Mouse (Mus musculus): ENCODE results near the gene Sf3b1.

DNA sequence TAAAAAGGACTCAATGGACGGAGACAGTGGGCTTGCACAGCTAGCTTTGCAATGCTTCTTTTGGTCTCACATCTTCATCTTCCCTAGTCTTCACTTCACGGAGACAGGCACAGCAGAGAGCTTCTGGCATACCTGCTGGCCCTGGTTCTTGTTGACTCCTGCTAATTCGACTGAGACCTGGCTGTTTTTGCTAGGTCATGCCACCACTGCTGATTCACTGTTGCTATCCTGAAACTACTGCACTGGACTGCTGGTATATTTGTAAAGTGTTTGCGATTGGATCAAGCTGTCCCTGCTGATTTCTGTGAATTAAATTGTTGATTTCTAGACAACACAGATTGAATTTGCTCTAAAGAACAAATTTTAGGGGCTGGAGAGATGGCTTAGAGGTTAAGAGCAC, 14.4 kb upstream of the Sf3b1 start:
- TF ChIP-seq POLR2A (IDR thresholded peaks at IDR 0.05; ENCODE audit: borderline replicate concordance, low read depth, low read length) (no peak), CTCF (IDR thresholded peaks at IDR 0.05; ENCODE audit: low read depth, low read length) (no peak)

All from bone marrow macrophage, adult 2 months (primary cell).